Mouse (Mus musculus): ENCODE measurements around the gene Asrgl1.

Gene Asrgl1

DNA sequence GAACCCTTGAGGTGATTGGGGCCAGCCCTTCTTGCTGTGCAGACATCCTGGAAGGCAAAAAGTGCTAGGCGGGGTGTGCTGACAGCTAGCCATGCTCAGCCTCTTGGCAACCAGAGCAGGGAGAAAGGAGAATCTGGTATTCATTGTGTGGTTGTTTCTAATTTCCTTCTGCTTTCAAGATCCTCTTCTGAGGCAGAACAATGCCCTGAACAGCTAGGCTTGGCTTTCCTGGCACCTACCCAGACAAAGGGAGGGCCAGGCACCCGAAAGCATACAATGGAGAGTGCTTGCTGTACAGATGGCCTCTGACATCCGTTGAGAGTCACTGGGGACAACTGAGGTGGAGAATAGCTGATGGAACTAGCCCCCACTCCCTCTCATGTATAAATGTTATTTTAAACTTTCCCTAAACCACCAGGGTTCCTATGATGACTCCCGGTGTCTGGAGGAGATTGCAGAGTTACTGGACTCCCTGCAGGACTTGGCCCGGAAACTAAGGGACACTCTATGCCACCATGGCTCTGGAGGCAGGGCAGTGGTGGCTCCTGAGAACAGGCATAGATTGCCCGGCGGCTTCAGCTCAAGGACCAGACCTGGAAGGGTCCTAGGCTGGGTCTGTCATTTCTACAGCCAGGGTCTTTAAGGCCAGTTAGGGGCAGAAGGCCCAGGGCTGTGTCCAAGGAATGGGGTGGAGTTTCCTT lies 63.8 kb downstream of the Asrgl1 start:
- no peak for DNase-seq (ENCODE audit: low read depth, low spot score)

DNA sequence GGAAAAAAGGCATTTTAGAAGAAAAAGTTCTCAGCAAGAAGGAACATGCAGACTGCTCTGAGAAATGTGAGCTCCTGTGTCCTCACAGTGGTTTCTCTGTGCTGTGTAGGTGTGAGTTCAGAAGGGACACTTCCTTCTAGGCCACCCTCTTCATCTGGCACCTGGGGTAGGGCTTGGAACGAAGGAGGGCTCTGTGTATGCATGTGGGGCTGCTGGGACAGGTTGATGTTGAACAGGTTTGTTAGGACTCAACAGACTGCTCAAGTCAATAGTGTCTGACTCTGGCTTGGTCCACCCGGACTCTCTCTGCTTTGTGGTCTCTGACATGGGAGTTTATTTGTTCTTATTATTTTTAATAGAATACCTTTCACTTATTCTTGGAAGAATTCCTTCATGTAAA lies 65.1 kb downstream of the Asrgl1 start:
- DNase-seq (ENCODE audit: low read depth, low spot score): no peak

DNA sequence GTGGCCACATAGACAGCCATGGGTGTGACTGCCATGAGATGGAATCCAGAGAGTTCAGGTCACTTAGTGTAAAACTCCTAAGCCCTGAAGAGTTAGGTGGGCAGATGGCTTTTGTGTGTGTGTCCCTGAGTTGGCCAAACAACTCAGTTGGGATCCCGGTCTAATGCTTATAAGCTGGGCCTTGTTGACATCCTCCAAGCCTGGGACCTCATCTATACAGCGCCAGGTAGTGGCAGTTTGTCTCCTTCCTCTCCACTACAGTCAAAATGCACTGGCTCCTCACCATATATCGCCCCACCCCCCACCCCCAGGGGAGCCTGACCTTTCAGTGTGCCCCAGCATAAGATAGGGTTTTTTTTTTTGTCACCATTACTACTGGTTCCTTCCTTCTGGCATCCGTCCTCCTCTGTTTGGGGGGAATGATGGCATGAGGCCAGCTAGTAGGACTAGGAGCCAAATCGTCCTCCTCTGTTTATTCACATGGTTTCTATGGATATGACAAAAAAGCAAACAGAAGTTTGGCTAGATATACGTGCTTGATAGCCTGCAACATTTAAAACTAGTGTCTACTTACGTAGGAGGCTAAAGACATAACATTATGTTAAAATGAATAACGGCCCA lies 65.6 kb downstream of the Asrgl1 start:
- DNase-seq (ENCODE audit: low read depth, low spot score): no peak

DNA sequence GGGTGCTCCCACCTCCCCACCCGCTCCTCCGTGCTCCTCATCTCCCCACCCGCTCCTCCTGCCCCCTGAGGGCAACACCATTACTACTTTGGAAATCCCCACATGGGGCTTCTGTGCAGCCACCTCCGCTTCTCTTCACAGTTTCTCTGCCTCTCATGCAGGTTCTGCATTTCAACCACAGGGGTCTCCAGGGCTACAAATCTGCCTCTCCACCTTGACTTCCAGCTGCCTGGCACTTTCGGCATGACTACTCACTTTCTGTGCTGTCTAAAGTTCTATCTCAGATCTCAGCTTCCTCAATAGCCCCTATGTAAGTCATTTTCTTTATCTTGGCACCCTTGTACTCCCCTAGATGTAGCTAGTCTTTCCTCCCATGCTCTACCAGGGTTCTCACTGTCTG lies 68.1 kb downstream of the Asrgl1 start:
- no peak for DNase-seq (ENCODE audit: low read depth, low spot score)

DNA sequence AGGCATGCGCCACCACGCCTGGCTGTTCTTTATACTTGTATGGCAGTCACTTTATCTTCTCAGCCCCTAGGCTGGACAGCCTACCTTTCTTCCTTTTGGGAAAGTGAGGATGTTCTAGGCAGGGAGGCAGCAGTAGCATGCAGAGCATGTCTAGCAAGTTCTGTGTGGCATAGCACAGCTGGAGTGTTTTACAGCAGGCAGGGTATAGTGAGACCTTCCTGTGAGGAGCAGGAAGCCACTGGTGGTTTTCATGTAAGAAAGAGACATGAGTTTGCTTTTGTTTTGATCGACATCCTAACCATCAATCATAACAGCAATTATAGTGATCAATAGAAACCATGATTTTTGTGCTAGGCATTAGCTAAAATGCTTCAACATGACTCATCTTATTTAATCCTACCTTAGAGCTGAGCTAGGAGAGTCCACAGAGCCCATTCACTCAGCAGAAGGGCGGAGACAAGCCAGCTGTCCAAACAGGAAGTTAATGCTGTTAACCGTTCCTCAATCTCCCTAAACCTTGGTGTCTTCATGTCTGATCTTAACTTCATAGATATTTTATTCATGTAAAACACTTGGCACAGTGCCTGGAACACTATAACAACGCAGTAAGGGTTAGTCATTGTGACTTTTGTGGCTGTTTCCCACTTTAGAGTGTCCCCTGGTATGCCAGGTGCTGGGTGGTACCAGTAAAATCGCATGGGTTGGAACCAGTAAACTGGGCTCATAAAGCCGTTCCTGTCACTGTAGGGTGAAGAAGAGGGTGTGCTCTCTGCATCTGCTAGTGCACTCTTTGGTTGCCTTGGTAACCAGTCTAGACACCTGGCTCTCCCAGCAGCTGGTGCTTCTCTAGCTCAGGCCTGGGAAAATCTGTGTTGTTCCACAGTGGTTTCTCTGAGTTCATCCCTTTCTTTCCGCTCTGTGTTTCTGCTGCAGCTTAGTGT lies 69.5 kb downstream of the Asrgl1 start:
- DNase-seq (ENCODE audit: low read depth, low spot score): peak; percentile 56

DNA sequence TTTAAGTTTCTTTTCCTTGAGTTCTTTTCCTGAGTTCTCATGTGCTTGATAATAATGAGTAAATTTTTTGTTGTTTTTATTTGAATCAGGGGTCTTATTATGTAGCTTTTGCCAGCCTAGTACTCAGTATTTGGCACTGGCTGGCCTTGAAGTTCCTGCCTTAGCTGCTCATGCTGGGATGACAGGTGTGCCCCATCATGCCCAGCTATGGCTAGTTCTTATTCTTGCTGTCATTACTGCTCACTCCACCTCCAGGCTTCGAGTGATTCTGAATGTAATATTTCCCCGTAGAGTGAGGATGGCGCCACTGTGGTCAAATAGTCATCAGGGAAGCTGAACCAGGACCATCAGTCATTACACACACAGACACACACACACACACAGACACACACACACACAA lies 71.6 kb downstream of the Asrgl1 start:
- DNase-seq (ENCODE audit: low read depth, low spot score): no peak

DNA sequence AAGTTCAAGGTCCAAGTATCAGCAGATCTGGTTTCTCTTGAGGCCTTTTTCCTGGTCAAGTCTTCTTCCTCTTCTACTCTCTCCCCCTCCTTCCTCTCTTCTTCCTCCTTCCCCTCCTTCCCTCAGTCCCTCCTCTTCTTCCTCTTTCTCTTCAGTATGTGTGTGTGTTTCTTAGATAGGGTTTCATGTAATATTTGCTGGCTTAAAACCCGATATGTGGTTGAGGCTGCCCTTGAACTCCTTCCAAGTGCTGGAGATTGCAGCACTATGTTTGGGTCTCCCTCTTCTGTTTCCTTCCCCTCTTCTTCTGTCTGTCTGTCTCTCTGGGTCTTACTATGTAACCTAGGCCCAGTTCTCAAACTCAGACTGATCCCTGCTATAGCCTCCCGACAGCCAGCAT lies 72.6 kb downstream of the Asrgl1 start:
- DNase-seq (ENCODE audit: low read depth, low spot score): no peak

DNA sequence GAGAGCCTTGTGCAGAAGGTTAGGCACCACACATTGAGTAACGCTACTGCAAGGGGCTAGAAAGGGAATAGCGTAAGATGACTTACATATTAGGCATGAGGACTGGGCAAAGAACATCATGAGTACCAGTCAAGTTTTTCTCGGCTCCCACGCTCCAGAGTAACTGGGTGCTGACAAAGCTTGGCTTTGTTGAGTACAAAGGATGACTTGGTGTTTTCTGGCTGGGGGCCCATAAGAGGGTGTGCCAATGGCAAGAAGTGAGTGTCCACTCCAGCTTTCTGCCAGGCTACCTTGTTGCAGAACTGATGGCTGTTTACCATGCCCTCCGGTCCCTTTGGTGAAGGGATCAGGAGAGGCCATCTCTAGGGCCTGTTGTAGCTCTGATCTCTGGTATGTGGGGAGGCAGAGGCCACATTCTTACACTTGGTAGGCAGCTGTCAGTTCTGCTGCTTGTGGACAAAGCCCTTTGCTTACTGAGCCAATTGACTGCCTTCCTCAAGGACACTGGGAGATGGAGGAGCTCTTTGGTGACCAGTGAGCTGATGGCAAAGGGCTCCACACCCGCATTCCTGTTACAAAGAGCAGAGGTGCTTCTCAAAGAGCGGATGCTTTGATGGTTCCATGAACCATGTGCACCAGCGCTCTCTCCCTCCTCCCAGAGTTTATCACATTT lies 74.1 kb downstream of the Asrgl1 start:
- DNase-seq (ENCODE audit: low read depth, low spot score): peak; percentile 64

DNA sequence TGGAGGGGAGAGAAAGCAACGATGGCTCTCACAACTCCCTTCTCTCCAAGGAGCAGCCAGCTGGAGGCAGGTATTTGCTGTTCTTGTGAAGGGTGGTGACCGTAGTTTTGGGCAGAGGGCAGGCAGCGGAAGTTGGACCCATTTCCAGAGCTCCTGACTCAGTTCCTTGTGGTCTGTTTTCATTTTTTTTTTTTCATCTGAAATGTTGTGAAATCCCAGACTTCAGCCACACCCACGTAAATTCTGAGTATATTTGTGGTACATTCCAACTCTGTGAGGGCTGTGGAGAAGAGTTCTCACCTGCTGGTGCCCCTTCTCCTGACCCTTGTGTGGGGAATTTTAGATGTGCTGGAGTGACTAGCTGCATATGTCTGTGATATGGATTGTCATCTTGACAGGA lies 75.3 kb downstream of the Asrgl1 start:
- no peak for DNase-seq (ENCODE audit: low read depth, low spot score)

Data from ZHBTc4 (cell line).